Mouse (Mus musculus) ES-E14 (cell line): Measurements from ENCODE around the gene Dcun1d2. TPM values are rescaled to one million over a fixed set of nuclear protein-coding genes. Genes with fewer than 3 reads are reported as not detected.

Experiments
- DNase-seq: peaks from one replicate; pipeline ENCODE4 v3.0.0-alpha.2; 2013; ENCODE audit warnings: low read depth, low spot score
- H3K27ac ChIP-seq: 2 replicates; pipeline ENCODE4 v1.5.1; 2012; ENCODE audit warnings: low read depth, mild to moderate bottlenecking, low read length, moderate library complexity, mixed read lengths; ENCODE audit not compliant: poor library complexity, insufficient read depth, severe bottlenecking
- H3K36me3 ChIP-seq: 2 replicates; pipeline ENCODE4 v1.6.1; 2012; ENCODE audit warnings: mild to moderate bottlenecking, low read length, moderate library complexity, mixed read lengths; ENCODE audit not compliant: control insufficient read depth, poor library complexity, insufficient read depth, severe bottlenecking
- H3K4me1 ChIP-seq, 2 experiments: fragments of 150-350 bp in 1 of 2; sonication (generic) in 1 of 2; 2 replicates each; pipeline ENCODE4 v1.6.1; 2012; ENCODE audit warnings: low read length in 2 of 2, mild to moderate bottlenecking in 1 of 2, mixed read lengths in 1 of 2; ENCODE audit not compliant: control insufficient read depth in 2 of 2, insufficient read depth in 2 of 2, poor library complexity in 1 of 2
- H3K4me3 ChIP-seq, 2 experiments: fragments of 150-350 bp in 1 of 2; sonication (generic) in 1 of 2; 2 replicates each; pipeline ENCODE4 v1.5.1; 2012; ENCODE audit warnings: low read length in 2 of 2, low read depth in 1 of 2, mild to moderate bottlenecking in 1 of 2, mixed read lengths in 1 of 2; ENCODE audit not compliant: insufficient read depth in 1 of 2, poor library complexity in 1 of 2, severe bottlenecking in 1 of 2
- H3K9ac ChIP-seq: 2 replicates; pipeline ENCODE4 v1.6.1; 2012; ENCODE audit warnings: low read depth, mild to moderate bottlenecking, low read length, mixed read lengths; ENCODE audit not compliant: poor library complexity, insufficient read depth, severe bottlenecking
- H3K9me3 ChIP-seq: fragments of 150-350 bp; sonication (generic); 2 replicates; pipeline ENCODE4 v1.6.1; 2012; ENCODE audit warnings: low read depth, mild to moderate bottlenecking, low read length; ENCODE audit not compliant: control insufficient read depth, insufficient read depth
- CHD2 ChIP-seq: IDR thresholded peaks from 2 replicates; pipeline ENCODE4 v1.6.1; 2014; ENCODE audit warnings: mild to moderate bottlenecking, low read depth, low read length, inconsistent platforms
- HCFC1 ChIP-seq: IDR thresholded peaks from 2 replicates; pipeline ENCODE4 v1.6.1; 2012; ENCODE audit warnings: low read length, inconsistent platforms, borderline replicate concordance; ENCODE audit not compliant: insufficient read depth
- MAFK ChIP-seq: IDR thresholded peaks from 2 replicates; pipeline ENCODE4 v1.6.1; 2014; ENCODE audit warnings: mild to moderate bottlenecking, low read depth, low read length, inconsistent platforms; ENCODE audit not compliant: insufficient read depth
- ZC3H11A ChIP-seq: IDR thresholded peaks from 2 replicates; pipeline ENCODE4 v1.6.1; 2012; ENCODE audit warnings: low read depth, mild to moderate bottlenecking, inconsistent platforms, low read length, borderline replicate concordance
- ZNF384 ChIP-seq: IDR thresholded peaks from 2 replicates; pipeline ENCODE4 v1.6.1; 2012; ENCODE audit warnings: low read depth, low read length, inconsistent platforms
- in situ Hi-C, 2 experiments: fragments of 600-800 bp; cut with MboI; formaldehyde crosslinking; loops; one replicate each; pipeline ENCODE4 v1.15.1; 2025; ENCODE audit warnings: low sequenced_read_pairs in 2 of 2, inconsistent platforms in 1 of 2; ENCODE audit not compliant: unreplicated experiment in 2 of 2
- total RNA-seq: library from RNA; depleted of rRNA; stranded (reverse); fragments of 300-350 nt; gene quantifications from 2 replicates; pipeline ENCODE4 v1.2.3, GENCODE M21; 2012

The Dcun1d2 gene
- total RNA-seq, 1 experiment: 12.3 TPM

GRCm38 (mm10) chr8:13228923-13229610 is 58.9 kb downstream of the Dcun1d2 start:
- no peaks in the 10 kb centered on the region for H3K36me3 ChIP-seq
- H3K4me3 ChIP-seq: no peak overlapping the region
- in situ Hi-C loops: no loop called here
- no peak for TF ChIP-seq ZC3H11A
- no peak for TF ChIP-seq HCFC1
- TF ChIP-seq CHD2: no peak
- TF ChIP-seq MAFK: no peak
- TF ChIP-seq ZNF384: no peak
- no peak for DNase-seq
- H3K9me3 ChIP-seq: no peaks in the 10 kb centered on the region
- peaks cover 0 to 3% of the 10 kb centered on the region in 2 experiments; a peak in 1 of 4 replicates for H3K4me1 ChIP-seq
- H3K9ac ChIP-seq: no peak overlapping the region
- H3K27ac ChIP-seq: no peak overlapping the region

GRCm38 (mm10) chr8:13227184-13227583 is 60.7 kb downstream of the Dcun1d2 start:
- H3K36me3 ChIP-seq: no peaks in the 10 kb centered on the region
- H3K4me3 ChIP-seq: no peak overlapping the region
- no peak overlapping the region for H3K27ac ChIP-seq
- in situ Hi-C loops: no loop called here
- DNase-seq: no peak
- no peak overlapping the region for H3K9ac ChIP-seq
- H3K4me1 ChIP-seq: peaks cover 0 to 3% of the 10 kb centered on the region in 2 experiments; a peak in 1 of 4 replicates
- H3K9me3 ChIP-seq: no peaks in the 10 kb centered on the region
- TF ChIP-seq ZNF384 (no peak), HCFC1 (no peak), CHD2 (no peak), ZC3H11A (no peak), MAFK (no peak)

GRCm38 (mm10) chr8:13226288-13226687 is 61.6 kb downstream of the Dcun1d2 start:
- in situ Hi-C loops: no loop called here
- H3K4me3 ChIP-seq: no peak overlapping the region
- H3K4me1 ChIP-seq: peaks cover 0 to 3% of the 10 kb centered on the region in 2 experiments; a peak in 1 of 4 replicates

GRCm38 (mm10) chr8:13224426-13224825 is 63.5 kb downstream of the Dcun1d2 start:
- in situ Hi-C loops: no loop called here

More at GRCm38 (mm10) chr8:13226288-13226687, 61.6 kb downstream of the Dcun1d2 start:
- no peak for DNase-seq
- Histone ChIP-seq H3K36me3 (no peaks in the 10 kb centered on the region), H3K9ac (no peak overlapping the region), H3K27ac (no peak overlapping the region), H3K9me3 (no peaks in the 10 kb centered on the region)
- TF ChIP-seq CHD2 (no peak), ZC3H11A (no peak), HCFC1 (no peak), MAFK (no peak), ZNF384 (no peak)

More at GRCm38 (mm10) chr8:13224426-13224825, 63.5 kb downstream of the Dcun1d2 start:
- H3K4me3 ChIP-seq: no peak overlapping the region
- no peak for DNase-seq
- H3K4me1 ChIP-seq: peaks cover 0 to 14% of the 10 kb centered on the region in 2 experiments; a peak in 1 of 4 replicates
- no peak overlapping the region for H3K27ac ChIP-seq
- H3K36me3 ChIP-seq: no peaks in the 10 kb centered on the region
- H3K9me3 ChIP-seq: no peaks in the 10 kb centered on the region
- H3K9ac ChIP-seq: no peak overlapping the region
- TF ChIP-seq MAFK (no peak), CHD2 (no peak), HCFC1 (no peak), ZNF384 (no peak), ZC3H11A (no peak)
